Mouse (Mus musculus) lung, embryonic 15.5 days (tissue): ENCODE data around the gene Gnaq. TPM values are rescaled to one million over a fixed set of nuclear protein-coding genes. Genes with fewer than 3 reads are reported as not detected.

Experiments used
- ATAC-seq: fragments of 200-750 bp; cut with Nextera tagmentation; 2 replicates; pipeline ENCODE4 v1.8.0; 2017; ENCODE audit warnings: moderate number of reproducible peaks, borderline replicate concordance; ENCODE audit not compliant: low FRiP score, low TSS enrichment; ENCODE audit errors: extremely low read depth
- H3K27ac ChIP-seq: fragments of 300-500 bp; sonication (generic); 2 replicates; pipeline ENCODE4 v1.5.1; 2015; ENCODE audit warnings: moderate library complexity, mild to moderate bottlenecking, inconsistent platforms
- H3K27me3 ChIP-seq: fragments of 300-500 bp; sonication (generic); 2 replicates; pipeline ENCODE4 v1.6.1; 2015; ENCODE audit warnings: inconsistent platforms
- H3K36me3 ChIP-seq: fragments of 300-500 bp; sonication (generic); 2 replicates; pipeline ENCODE4 v1.6.1; 2015; ENCODE audit warnings: inconsistent platforms
- H3K4me1 ChIP-seq: fragments of 300-500 bp; sonication (generic); 2 replicates; pipeline ENCODE4 v1.6.1; 2015; ENCODE audit warnings: inconsistent platforms
- H3K4me2 ChIP-seq: fragments of 300-500 bp; sonication (generic); 2 replicates; pipeline ENCODE4 v1.6.1; 2015; ENCODE audit warnings: inconsistent platforms, mild to moderate bottlenecking, moderate library complexity
- H3K4me3 ChIP-seq: fragments of 300-500 bp; sonication (generic); 2 replicates; pipeline ENCODE4 v1.5.1; 2015; ENCODE audit warnings: mild to moderate bottlenecking, inconsistent platforms
- H3K9ac ChIP-seq: fragments of 300-500 bp; sonication (generic); 2 replicates; pipeline ENCODE4 v1.6.1; 2015; ENCODE audit warnings: inconsistent platforms
- H3K9me3 ChIP-seq: fragments of 300-500 bp; sonication (generic); 2 replicates; pipeline ENCODE4 v1.6.1; 2016; ENCODE audit warnings: inconsistent platforms
- WGBS: fragments of 180-500 bp; shearing (Covaris S2); methylation state at CpG from one replicate; pipeline ENCODE4 v1.1.7; 2015; 5-methylcytosine and 5-hydroxymethylcytosine counted together
- polyA plus RNA-seq: library from polyadenylated mRNA; unstranded; fragments of >200 nt; fragmentation: Nextera tagmentation; extraction: Ambion mirVana; gene quantifications from 2 replicates; pipeline ENCODE4 v1.2.1, GENCODE M21; 2015

Gnaq gene
- polyA plus RNA-seq, 1 experiment from 2014 or later = 34.3 TPM

GRCm38 (mm10) chr19:16358905-16359304 is 226.3 kb downstream of the Gnaq start:
- WGBS = 64% methylated on average over 5 of the region's 5 CpGs
- H3K27ac ChIP-seq = no peak overlapping the region
- ATAC-seq = no peak
- H3K36me3 ChIP-seq = peaks cover 7% of the 10 kb centered on the region; the same call in 1 of the 2 replicates
- no peak overlapping the region for H3K4me3 ChIP-seq
- H3K4me2 ChIP-seq = no peak overlapping the region
- H3K9ac ChIP-seq = no peak overlapping the region
- H3K4me1 ChIP-seq = peaks cover 8% of the 10 kb centered on the region
- no peaks in the 10 kb centered on the region for H3K9me3 ChIP-seq
- H3K27me3 ChIP-seq = no peaks in the 10 kb centered on the region

GRCm38 (mm10) chr19:16366465-16367063 is 233.9 kb downstream of the Gnaq start:
- Histone ChIP-seq H3K27me3 (no peaks in the 10 kb centered on the region), H3K27ac (peak overlapping the region; percentile 37; the same call in 1 of the 2 replicates), H3K9me3 (no peaks in the 10 kb centered on the region), H3K4me2 (no peak overlapping the region), H3K36me3 (peaks cover 5% of the 10 kb centered on the region; the same call in 1 of the 2 replicates), H3K9ac (no peak overlapping the region), H3K4me1 (peaks cover 9% of the 10 kb centered on the region; the same call in 1 of the 2 replicates), H3K4me3 (no peak overlapping the region)
- WGBS = 59% methylated on average over 7 of the region's 7 CpGs
- ATAC-seq = no peak

GRCm38 (mm10) chr19:16367218-16367617 is 234.6 kb downstream of the Gnaq start:
- Histone ChIP-seq H3K9ac (no peak overlapping the region), H3K27ac (no peak overlapping the region), H3K9me3 (no peaks in the 10 kb centered on the region), H3K4me2 (no peak overlapping the region), H3K4me3 (no peak overlapping the region), H3K4me1 (peaks cover 9% of the 10 kb centered on the region; the same call in 1 of the 2 replicates), H3K36me3 (no peaks in the 10 kb centered on the region), H3K27me3 (no peaks in the 10 kb centered on the region)
- no peak for ATAC-seq
- WGBS = 77% methylated on average over 10 of the region's 10 CpGs

GRCm38 (mm10) chr19:16371680-16372079 is 239.0 kb downstream of the Gnaq start:
- H3K4me1 ChIP-seq = peaks cover 3% of the 10 kb centered on the region; the same call in 1 of the 2 replicates
- H3K9ac ChIP-seq = no peak overlapping the region
- no peak overlapping the region for H3K4me3 ChIP-seq
- ATAC-seq = no peak
- no peak overlapping the region for H3K27ac ChIP-seq
- WGBS = 85% methylated on average over 2 of the region's 2 CpGs
- H3K27me3 ChIP-seq = no peaks in the 10 kb centered on the region
- H3K4me2 ChIP-seq = no peak overlapping the region
- no peaks in the 10 kb centered on the region for H3K36me3 ChIP-seq
- no peaks in the 10 kb centered on the region for H3K9me3 ChIP-seq

- WGBS = 76% methylated on average over 9 of the region's 9 CpGs
- Histone ChIP-seq H3K4me2 (no peak overlapping the region), H3K27ac (no peak overlapping the region), H3K9me3 (no peaks in the 10 kb centered on the region), H3K27me3 (no peaks in the 10 kb centered on the region), H3K4me3 (no peak overlapping the region), H3K9ac (no peak overlapping the region), H3K36me3 (no peaks in the 10 kb centered on the region), H3K4me1 (no peaks in the 10 kb centered on the region; the same call in 1 of the 2 replicates)
- ATAC-seq = peak; percentile 79; the same call in 1 of the 2 replicates
Observed at GRCm38 (mm10) chr19:16372752-16373486, 240.3 kb downstream of the Gnaq start.

GRCm38 (mm10) chr19:16375881-16376280 is 243.2 kb downstream of the Gnaq start:
- peaks cover 2% of the 10 kb centered on the region; the same call in 1 of the 2 replicates for H3K4me1 ChIP-seq
- peaks cover 6% of the 10 kb centered on the region; the same call in 1 of the 2 replicates for H3K36me3 ChIP-seq
- no peaks in the 10 kb centered on the region for H3K27me3 ChIP-seq
- WGBS = 63% methylated on average over 4 of the region's 4 CpGs
- H3K4me3 ChIP-seq = no peak overlapping the region
- ATAC-seq = no peak
- H3K27ac ChIP-seq = no peak overlapping the region
- no peak overlapping the region for H3K9ac ChIP-seq
- H3K9me3 ChIP-seq = no peaks in the 10 kb centered on the region
- H3K4me2 ChIP-seq = no peak overlapping the region

- no peak for ATAC-seq
- H3K36me3 ChIP-seq = peaks cover 6% of the 10 kb centered on the region; the same call in 1 of the 2 replicates
- 76% methylated on average over 7 of the region's 7 CpGs for WGBS
Observed at GRCm38 (mm10) chr19:16378565-16378964, 245.9 kb downstream of the Gnaq start.

GRCm38 (mm10) chr19:16379687-16380086 is 247.1 kb downstream of the Gnaq start:
- H3K36me3 ChIP-seq = peaks cover 6% of the 10 kb centered on the region; the same call in 1 of the 2 replicates
- no peak overlapping the region for H3K4me2 ChIP-seq
- no peak overlapping the region for H3K27ac ChIP-seq
- H3K27me3 ChIP-seq = no peaks in the 10 kb centered on the region
- no peak overlapping the region for H3K4me3 ChIP-seq
- no peaks in the 10 kb centered on the region for H3K9me3 ChIP-seq
- no peak for ATAC-seq
- WGBS = 78% methylated on average over 8 of the region's 8 CpGs
- H3K9ac ChIP-seq = no peak overlapping the region
- peaks cover 16% of the 10 kb centered on the region; the same call in 1 of the 2 replicates for H3K4me1 ChIP-seq

More at GRCm38 (mm10) chr19:16378565-16378964, 245.9 kb downstream of the Gnaq start:
- Histone ChIP-seq H3K27ac (no peak overlapping the region), H3K4me2 (no peak overlapping the region), H3K27me3 (no peaks in the 10 kb centered on the region), H3K9ac (no peak overlapping the region), H3K9me3 (no peaks in the 10 kb centered on the region), H3K4me1 (peaks cover 14% of the 10 kb centered on the region; the same call in 1 of the 2 replicates), H3K4me3 (no peak overlapping the region)

- no peaks in the 10 kb centered on the region for H3K9me3 ChIP-seq
- peaks cover 6% of the 10 kb centered on the region; the same call in 1 of the 2 replicates for H3K36me3 ChIP-seq
- no peak overlapping the region for H3K27ac ChIP-seq
- no peak overlapping the region for H3K9ac ChIP-seq
- no peak overlapping the region for H3K4me3 ChIP-seq
- ATAC-seq = no peak
- WGBS = 64% methylated on average over 2 of the region's 2 CpGs
- no peak overlapping the region for H3K4me2 ChIP-seq
- H3K27me3 ChIP-seq = no peaks in the 10 kb centered on the region
- peaks cover 19% of the 10 kb centered on the region; the same call in 1 of the 2 replicates for H3K4me1 ChIP-seq
Observed at GRCm38 (mm10) chr19:16382392-16382791, 249.8 kb downstream of the Gnaq start.

- WGBS = 51% methylated on average over 13 of the region's 13 CpGs
- Histone ChIP-seq H3K36me3 (peaks cover 6% of the 10 kb centered on the region; the same call in 1 of the 2 replicates), H3K27ac (no peak overlapping the region)
Observed at GRCm38 (mm10) chr19:16383127-16383526, 250.5 kb downstream of the Gnaq start.

GRCm38 (mm10) chr19:16384094-16384493 is 251.5 kb downstream of the Gnaq start:
- H3K4me2 ChIP-seq = no peak overlapping the region
- no peak overlapping the region for H3K4me3 ChIP-seq
- H3K9ac ChIP-seq = no peak overlapping the region
- 77% methylated on average over 6 of the region's 6 CpGs for WGBS
- no peaks in the 10 kb centered on the region for H3K27me3 ChIP-seq
- ATAC-seq = no peak
- H3K9me3 ChIP-seq = no peaks in the 10 kb centered on the region
- no peak overlapping the region for H3K27ac ChIP-seq
- H3K4me1 ChIP-seq = peaks cover 19% of the 10 kb centered on the region; the same call in 1 of the 2 replicates
- peaks cover under 1% of the 10 kb centered on the region; the same call in 1 of the 2 replicates for H3K36me3 ChIP-seq

More at GRCm38 (mm10) chr19:16383127-16383526, 250.5 kb downstream of the Gnaq start:
- Histone ChIP-seq H3K4me1 (peaks cover 19% of the 10 kb centered on the region; the same call in 1 of the 2 replicates), H3K9ac (no peak overlapping the region), H3K9me3 (no peaks in the 10 kb centered on the region), H3K4me2 (no peak overlapping the region), H3K4me3 (no peak overlapping the region), H3K27me3 (no peaks in the 10 kb centered on the region)
- no peak for ATAC-seq

GRCm38 (mm10) chr19:16384957-16385356 is 252.3 kb downstream of the Gnaq start:
- ATAC-seq = no peak
- peaks cover 17% of the 10 kb centered on the region; the same call in 1 of the 2 replicates for H3K4me1 ChIP-seq
- no peaks in the 10 kb centered on the region for H3K36me3 ChIP-seq
- WGBS = 52% methylated on average over 11 of the region's 11 CpGs
- H3K4me3 ChIP-seq = no peak overlapping the region
- H3K27me3 ChIP-seq = no peaks in the 10 kb centered on the region
- H3K27ac ChIP-seq = no peak overlapping the region
- H3K9ac ChIP-seq = no peak overlapping the region
- no peak overlapping the region for H3K4me2 ChIP-seq
- H3K9me3 ChIP-seq = no peaks in the 10 kb centered on the region
